Mouse (Mus musculus) left cerebral cortex, postnatal 10 days (tissue): ENCODE data around the gene Npy1r. TPM values are rescaled to one million over a fixed set of nuclear protein-coding genes. Genes with fewer than 3 reads are reported as not detected.

Source experiments
- total RNA-seq, 2 experiments: library from RNA; stranded (reverse); gene quantifications; 2 replicates each; pipeline ENCODE4 v1.2.3; 2021

The Npy1r gene
- total RNA-seq, 2 experiments from 2014 or later = 24.1 to 27.7 TPM

Other genes starting within 250 kb of the Npy1r start
- gene Tma16, start 210.7 kb upstream of the Npy1r start, total RNA-seq = 10 to 100 TPM; 10.4 to 10.8 TPM
- gene Tktl2, start 185.4 kb upstream of the Npy1r start, total RNA-seq = under 1 TPM; 0.39 to 0.53 TPM
- 1 to 10 TPM; 5.5 to 5.6 TPM for gene Npy5r, start 9.1 kb upstream of the Npy1r start, total RNA-seq
- 10 to 100 TPM; 12.0 to 12.4 TPM for gene Naf1, start 163.0 kb downstream of the Npy1r start, total RNA-seq